Mouse (Mus musculus) olfactory bulb, adult 2 months (tissue): ENCODE measurements around the gene Mrpl43.

Experiments used
- CTCF ChIP-seq: fragments of 200-500 bp; IDR thresholded peaks from 2 replicates; pipeline ENCODE4 v1.5.1; 2012; ENCODE audit warnings: low read depth, mild to moderate bottlenecking, low read length, moderate library complexity; ENCODE audit not compliant: insufficient read depth
- POLR2A ChIP-seq: fragments of 200-500 bp; IDR thresholded peaks from 2 replicates; pipeline ENCODE4 v1.6.1; 2012; ENCODE audit warnings: mild to moderate bottlenecking, low read depth, low read length, moderate library complexity; ENCODE audit not compliant: insufficient read depth

DNA sequence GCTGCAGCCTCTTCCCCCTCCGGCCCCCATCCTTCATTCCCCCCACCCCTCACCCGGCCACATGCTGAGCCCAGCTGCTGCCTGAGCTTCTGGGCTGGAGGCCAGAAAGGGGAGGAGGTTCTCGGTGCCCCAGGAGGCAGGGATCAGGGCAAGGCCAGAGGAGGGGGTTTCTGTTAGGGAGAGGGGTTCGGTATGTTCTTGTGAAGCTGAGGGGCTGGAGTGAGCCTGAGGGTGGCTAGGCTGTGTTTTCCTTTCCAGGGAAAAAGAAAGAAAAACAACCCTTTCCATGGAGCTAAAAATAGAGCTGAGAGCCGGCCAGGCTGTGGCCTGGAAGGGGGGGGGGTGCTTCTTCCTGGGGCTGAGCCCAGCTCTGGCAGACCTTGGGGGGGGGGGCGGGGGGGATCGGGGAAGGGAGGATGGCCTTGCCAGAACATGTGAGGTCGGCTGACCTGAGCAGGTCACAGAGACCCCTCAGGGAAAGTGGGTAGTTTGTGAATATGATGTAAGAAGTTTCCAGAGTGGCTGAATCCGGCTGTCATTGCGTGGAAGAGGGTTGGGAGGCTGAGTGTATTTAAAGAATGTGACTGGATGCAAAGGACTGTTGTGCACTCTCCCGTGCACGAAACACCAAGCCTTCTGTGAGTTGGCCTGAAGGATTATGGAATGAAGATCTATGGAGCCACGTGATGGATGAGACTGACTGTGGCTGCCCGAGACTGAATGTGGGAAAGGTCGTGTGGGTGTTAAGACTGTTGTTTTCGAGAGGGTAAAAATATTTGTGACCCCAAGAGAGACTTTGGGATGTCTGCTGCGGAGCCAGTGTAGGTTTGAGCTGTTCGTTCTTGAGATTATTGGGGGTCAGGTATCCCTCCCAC lies 10.3 kb upstream of the Mrpl43 start:
- no peak for TF ChIP-seq CTCF
- TF ChIP-seq POLR2A: no peak
